Mouse (Mus musculus): Measurements from ENCODE around the gene Ctu1. TPM values are rescaled to one million over a fixed set of nuclear protein-coding genes. Genes with fewer than 3 reads are reported as not detected.

Gene Ctu1
- polyA plus RNA-seq, 1 experiment from 2014 or later = 20.4 TPM

DNA sequence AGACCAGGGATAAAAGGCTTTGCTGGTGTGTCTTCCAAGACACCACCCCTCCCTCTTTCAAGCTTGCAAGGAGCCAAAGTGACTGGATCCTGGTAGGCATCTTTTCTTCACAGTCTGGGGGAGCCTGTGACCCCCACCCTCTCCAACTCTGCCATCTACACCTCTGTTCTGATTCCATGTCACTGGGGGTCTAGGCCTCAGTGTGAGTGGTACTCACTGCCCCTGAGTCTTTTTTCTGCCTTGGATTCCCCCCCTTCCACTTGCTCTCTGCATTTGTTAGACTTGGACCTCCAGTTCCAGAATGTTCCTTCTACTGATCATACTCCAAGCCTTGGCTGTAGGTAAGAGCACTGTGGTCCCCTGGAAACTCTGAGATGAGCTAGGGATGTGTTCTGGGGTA is 18.3 kb downstream of the Ctu1 start, which contains the start of gene Klk14:
TSS of gene Klk14 (plus strand) at position 301 of the 400 bp plus-strand sequence.
- H3K27me3 ChIP-seq = no peaks in the 10 kb centered on the region
- no peak within 1 kb of the TSS for H3K27ac ChIP-seq
- no peak within 1 kb of the TSS for H3K4me3 ChIP-seq
- H3K4me1 ChIP-seq (replicated peaks) = no peaks in the 10 kb centered on the region
- no peak within 1 kb of the TSS for H3K4me2 ChIP-seq
- ATAC-seq (ENCODE audit: low FRiP score) = no peak
- no peak within 1 kb of the TSS for H3K9ac ChIP-seq
- H3K36me3 ChIP-seq = no peaks in the 10 kb centered on the region
- H3K9me3 ChIP-seq = no peaks in the 10 kb centered on the region

DNA sequence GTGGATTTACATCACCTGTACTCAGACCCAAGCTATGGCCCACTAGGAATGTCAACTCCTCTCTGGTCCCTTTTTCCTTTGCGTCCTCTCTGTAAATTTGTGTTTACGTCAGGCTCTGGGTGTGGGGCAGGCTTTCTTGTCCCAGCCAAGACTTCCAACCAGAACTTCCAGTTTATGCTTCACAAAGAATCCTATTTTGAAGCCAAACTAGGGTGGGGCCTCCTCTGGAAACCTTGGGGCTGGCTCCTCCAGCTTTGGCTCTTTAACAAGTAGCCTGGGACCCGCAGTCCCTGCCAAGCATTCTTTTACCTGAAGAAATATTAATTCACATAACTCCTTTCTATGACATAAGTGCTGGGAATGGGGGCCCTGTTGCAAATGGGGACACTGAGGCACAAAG is 38.2 kb downstream of the Ctu1 start:
- 92% methylated on average over 3 of the region's 3 CpGs for WGBS

DNA sequence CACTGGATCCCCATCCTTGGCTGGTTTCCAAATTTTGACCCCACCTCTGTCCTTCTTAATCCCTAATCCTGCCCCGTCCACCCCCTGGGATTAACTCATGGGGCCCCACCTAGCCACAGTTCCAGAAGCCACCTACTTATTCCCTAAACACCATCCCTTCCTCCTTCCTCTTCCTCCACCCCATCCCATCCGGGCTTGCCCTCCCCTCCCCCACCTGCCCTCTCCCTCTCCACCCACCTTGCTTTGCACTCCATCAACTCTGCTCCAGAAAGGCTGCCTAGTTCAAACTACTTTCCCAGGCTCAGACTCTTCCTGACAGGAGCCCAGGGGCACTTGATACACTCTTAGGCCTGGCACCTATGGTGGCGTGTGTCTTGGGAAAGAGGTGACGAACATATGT is 40.5 kb downstream of the Ctu1 start, which contains the start of gene Klk13:
TSS of gene Klk13 (plus strand) at position 301 of the 400 bp plus-strand sequence.
- Histone ChIP-seq H3K4me2 (0 out of 2 replicates have a peak within 1 kb of the TSS, but pooled peaks have one; percentile 19), H3K27me3 (peaks cover 14% of the 10 kb centered on the region; the same call in 1 of the 2 replicates), H3K4me3 (no peak within 1 kb of the TSS), H3K4me1 (replicated peaks) (peaks cover 7% of the 10 kb centered on the region; the same call in 1 of the 2 replicates), H3K27ac (no peak within 1 kb of the TSS), H3K36me3 (no peaks in the 10 kb centered on the region), H3K9me3 (no peaks in the 10 kb centered on the region), H3K9ac (no peak within 1 kb of the TSS)
- no peak for ATAC-seq (ENCODE audit: low FRiP score)
- 67% methylated on average over 4 of the region's 4 CpGs for WGBS

More for the DNA sequence above, 38.2 kb downstream of the Ctu1 start:
- no peak overlapping the region for H3K4me3 ChIP-seq
- ATAC-seq (ENCODE audit: low FRiP score) = no peak
- H3K9me3 ChIP-seq = no peaks in the 10 kb centered on the region
- H3K4me2 ChIP-seq = no peak overlapping the region
- no peak overlapping the region for H3K9ac ChIP-seq
- H3K27ac ChIP-seq = no peak overlapping the region
- H3K36me3 ChIP-seq = no peaks in the 10 kb centered on the region
- H3K27me3 ChIP-seq = peaks cover 14% of the 10 kb centered on the region; the same call in 1 of the 2 replicates
- H3K4me1 ChIP-seq (replicated peaks) = peaks cover 7% of the 10 kb centered on the region; the same call in 1 of the 2 replicates

DNA sequence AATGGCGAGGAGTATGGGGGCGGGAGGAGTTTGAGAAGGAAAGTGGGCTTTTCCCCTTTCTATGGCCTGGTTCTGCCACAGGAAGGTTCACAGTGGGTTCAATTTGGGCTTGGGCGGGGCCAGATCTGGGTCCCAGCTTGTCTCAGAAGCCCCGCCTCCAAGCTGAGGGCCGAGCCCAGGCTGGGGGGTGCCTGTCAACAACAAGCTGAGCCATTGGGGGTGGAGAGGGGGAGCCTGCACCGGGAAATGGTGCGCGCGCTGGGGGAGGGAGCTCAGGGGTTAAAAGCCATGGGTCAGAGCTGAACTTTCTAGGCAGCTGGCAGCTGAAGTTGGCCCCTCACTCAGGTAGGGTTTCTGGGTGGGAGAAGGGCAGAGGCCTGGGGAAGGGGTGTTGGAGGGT is 41.1 kb downstream of the Ctu1 start:
- no peak overlapping the region for H3K4me3 ChIP-seq
- H3K9me3 ChIP-seq = no peaks in the 10 kb centered on the region
- no peak overlapping the region for H3K27ac ChIP-seq
- ATAC-seq (ENCODE audit: low FRiP score) = no peak
- peaks cover 14% of the 10 kb centered on the region; the same call in 1 of the 2 replicates for H3K27me3 ChIP-seq
- WGBS = 2% methylated on average over 9 of the region's 9 CpGs
- 0 out of 2 replicates have a peak overlapping the region, but pooled peaks have one; percentile 19 for H3K4me2 ChIP-seq
- H3K36me3 ChIP-seq = no peaks in the 10 kb centered on the region
- peaks cover 7% of the 10 kb centered on the region; the same call in 1 of the 2 replicates for H3K4me1 ChIP-seq (replicated peaks)
- H3K9ac ChIP-seq = no peak overlapping the region

DNA sequence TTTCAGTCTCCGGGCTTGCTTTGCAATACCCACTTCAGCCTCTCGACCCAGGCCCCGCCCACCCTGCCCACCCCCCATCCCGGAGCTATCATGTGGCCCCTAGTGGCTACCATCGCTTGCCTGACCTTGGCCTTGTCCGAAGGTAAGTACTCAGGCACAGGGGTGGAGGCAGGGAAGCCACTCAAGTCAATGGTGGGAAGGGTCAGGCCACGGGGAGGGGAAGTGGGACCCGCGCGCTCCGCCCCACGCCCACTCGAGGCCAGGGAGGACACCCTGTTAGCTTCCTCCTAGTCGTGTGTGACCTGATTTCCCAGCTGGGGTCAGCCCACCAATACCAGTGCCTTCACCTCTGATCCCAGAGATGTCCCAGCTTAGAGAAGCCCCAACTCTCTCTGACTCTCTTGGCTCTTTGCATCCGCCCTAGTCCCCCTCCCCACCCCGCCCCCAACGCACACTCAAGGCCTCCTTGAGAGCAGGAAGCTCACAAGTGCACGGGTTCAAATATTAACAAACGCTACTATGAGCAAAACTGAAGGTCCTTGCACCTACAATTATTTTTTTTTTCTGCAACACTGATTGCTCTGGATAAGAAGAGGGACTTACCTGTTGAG is 42.0 kb downstream of the Ctu1 start:
- Histone ChIP-seq H3K27me3 (peaks cover 14% of the 10 kb centered on the region; the same call in 1 of the 2 replicates), H3K4me2 (0 out of 2 replicates have a peak overlapping the region, but pooled peaks have one; percentile 21), H3K27ac (no peak overlapping the region), H3K4me3 (no peak overlapping the region), H3K9me3 (no peaks in the 10 kb centered on the region), H3K4me1 (replicated peaks) (peaks cover 7% of the 10 kb centered on the region; the same call in 1 of the 2 replicates), H3K9ac (no peak overlapping the region), H3K36me3 (no peaks in the 10 kb centered on the region)
- no peak for ATAC-seq (ENCODE audit: low FRiP score)
- WGBS = 7% methylated on average over 19 of the region's 19 CpGs

Other genes with a start within 250 kb of the Ctu1 start
- not detected in 2 replicates for gene Lim2, start 244.3 kb upstream of the Ctu1 start, polyA plus RNA-seq (2015; fragmentation: Nextera tagmentation; extraction: Ambion mirVana)
- 0.26 TPM in 1 of 2 replicates, not detected in the other for gene Nkg7, start 234.9 kb upstream of the Ctu1 start, polyA plus RNA-seq (2015; fragmentation: Nextera tagmentation; extraction: Ambion mirVana)
- gene Cldnd2, start 231.2 kb upstream of the Ctu1 start, polyA plus RNA-seq (2015; fragmentation: Nextera tagmentation; extraction: Ambion mirVana) = not detected in 2 replicates
- 149 and 154 TPM in 2 replicates for gene Etfb, start 227.9 kb upstream of the Ctu1 start, polyA plus RNA-seq (2015; fragmentation: Nextera tagmentation; extraction: Ambion mirVana)
- 0.39 TPM in 2 replicates for gene Gm45233, start 227.9 kb upstream of the Ctu1 start, polyA plus RNA-seq (2015; fragmentation: Nextera tagmentation; extraction: Ambion mirVana)
- 9.6 and 10.8 TPM in 2 replicates for gene Vsig10l, start 208.9 kb upstream of the Ctu1 start, polyA plus RNA-seq (2015; fragmentation: Nextera tagmentation; extraction: Ambion mirVana)
- 7.3 and 7.8 TPM in 2 replicates for gene Iglon5, start 181.9 kb upstream of the Ctu1 start, polyA plus RNA-seq (2015; fragmentation: Nextera tagmentation; extraction: Ambion mirVana)
- gene 4931406B18Rik, start 166.1 kb upstream of the Ctu1 start, polyA plus RNA-seq (2015; fragmentation: Nextera tagmentation; extraction: Ambion mirVana) = not detected in 2 replicates
- 0.71 and 0.91 TPM in 2 replicates for gene Cd33, start 127.6 kb upstream of the Ctu1 start, polyA plus RNA-seq (2015; fragmentation: Nextera tagmentation; extraction: Ambion mirVana)
- 8.5 and 10.0 TPM in 2 replicates for gene Zfp658, start 109.8 kb upstream of the Ctu1 start, polyA plus RNA-seq (2015; fragmentation: Nextera tagmentation; extraction: Ambion mirVana)
- 15.1 and 15.5 TPM in 2 replicates for gene Zfp719, start 92.4 kb upstream of the Ctu1 start, polyA plus RNA-seq (2015; fragmentation: Nextera tagmentation; extraction: Ambion mirVana)
- gene Zfp819, start 64.8 kb upstream of the Ctu1 start, polyA plus RNA-seq (2015; fragmentation: Nextera tagmentation; extraction: Ambion mirVana) = 0.43 and 0.56 TPM in 2 replicates
- gene Ceacam18, start 37.3 kb upstream of the Ctu1 start, polyA plus RNA-seq (2015; fragmentation: Nextera tagmentation; extraction: Ambion mirVana) = not detected in 2 replicates
- gene Siglece, start 11.9 kb upstream of the Ctu1 start, polyA plus RNA-seq (2015; fragmentation: Nextera tagmentation; extraction: Ambion mirVana) = 0.28 and 0.49 TPM in 2 replicates
- not detected in 2 replicates for gene Klk14, start 18.4 kb downstream of the Ctu1 start, polyA plus RNA-seq (2015; fragmentation: Nextera tagmentation; extraction: Ambion mirVana)
- gene Klk13, start 40.6 kb downstream of the Ctu1 start, polyA plus RNA-seq (2015; fragmentation: Nextera tagmentation; extraction: Ambion mirVana) = 0.09 and 0.10 TPM in 2 replicates
- not detected in 2 replicates for gene Klk12, start 96.9 kb downstream of the Ctu1 start, polyA plus RNA-seq (2015; fragmentation: Nextera tagmentation; extraction: Ambion mirVana)
- gene Klk11, start 102.6 kb downstream of the Ctu1 start, polyA plus RNA-seq (2015; fragmentation: Nextera tagmentation; extraction: Ambion mirVana) = not detected in 2 replicates
- gene Klk10, start 109.0 kb downstream of the Ctu1 start, polyA plus RNA-seq (2015; fragmentation: Nextera tagmentation; extraction: Ambion mirVana) = 0.18 TPM in 1 of 2 replicates, not detected in the other
- 0.18 TPM in 1 of 2 replicates, not detected in the other for gene Klk9, start 119.9 kb downstream of the Ctu1 start, polyA plus RNA-seq (2015; fragmentation: Nextera tagmentation; extraction: Ambion mirVana)
- 4.4 and 7.8 TPM in 2 replicates for gene Klk8, start 125.6 kb downstream of the Ctu1 start, polyA plus RNA-seq (2015; fragmentation: Nextera tagmentation; extraction: Ambion mirVana)
- not detected in 2 replicates for gene Klk7, start 139.3 kb downstream of the Ctu1 start, polyA plus RNA-seq (2015; fragmentation: Nextera tagmentation; extraction: Ambion mirVana)
- gene Klk6, start 152.5 kb downstream of the Ctu1 start, polyA plus RNA-seq (2015; fragmentation: Nextera tagmentation; extraction: Ambion mirVana) = not detected in 2 replicates
- not detected in 2 replicates for gene Klk5, start 170.0 kb downstream of the Ctu1 start, polyA plus RNA-seq (2015; fragmentation: Nextera tagmentation; extraction: Ambion mirVana)
- 0.98 and 1.5 TPM in 2 replicates for gene Klk4, start 209.1 kb downstream of the Ctu1 start, polyA plus RNA-seq (2015; fragmentation: Nextera tagmentation; extraction: Ambion mirVana)

Measured in hindbrain, embryonic 13.5 days (tissue).